16 mouse cellular contexts compared by ENCODE assay signal in genomic region chr1:112180446-112180845, GRCm38 (mm10).
"Had no signal": no experiment of that assay in that cellular context is flagged by ENCODE, and none has a peak within 500 bp of the region (broad histone marks: within the 10 kb centered on the region; RNA-seq: fewer than 3 reads in every experiment).

No protein-coding gene starts in this region.

- H3K36me3 ChIP-seq: neural tube, embryonic 12.5 days; neural tube, embryonic 13.5 days; neural tube, embryonic 15.5 days; stomach, embryonic 15.5 days had no signal

- DNase-seq: retina, postnatal 1 day; right cerebral cortex, adult 18-20 months; right cerebral cortex, postnatal 14 days; right cerebral cortex, postnatal 25 days; right cerebral cortex, postnatal 4 days; spleen, adult 18-20 months; thymus, adult 18-20 months; thymus, adult 2 months; thymus, postnatal 14 days; thymus, postnatal 25 days; thymus, postnatal 36 days had no signal

- H3K9me3 ChIP-seq: neural tube, embryonic 12.5 days; neural tube, embryonic 13.5 days; neural tube, embryonic 15.5 days; stomach, embryonic 15.5 days had no signal

- H3K4me1 ChIP-seq: neural tube, embryonic 12.5 days; neural tube, embryonic 13.5 days; neural tube, embryonic 15.5 days; stomach, embryonic 15.5 days had no signal

- H3K9ac ChIP-seq: neural tube, embryonic 12.5 days; neural tube, embryonic 13.5 days; neural tube, embryonic 15.5 days; stomach, embryonic 15.5 days had no signal

- H3K27me3 ChIP-seq: neural tube, embryonic 12.5 days; neural tube, embryonic 13.5 days; neural tube, embryonic 15.5 days; stomach, embryonic 15.5 days had no signal

- H3K4me2 ChIP-seq: neural tube, embryonic 12.5 days; neural tube, embryonic 13.5 days; neural tube, embryonic 15.5 days; stomach, embryonic 15.5 days had no signal

- H3K27ac ChIP-seq: neural tube, embryonic 12.5 days; neural tube, embryonic 13.5 days; neural tube, embryonic 15.5 days; stomach, embryonic 15.5 days; stomach, postnatal 0 days had no signal

- H3K4me3 ChIP-seq: neural tube, embryonic 12.5 days; neural tube, embryonic 13.5 days; neural tube, embryonic 15.5 days; stomach, embryonic 15.5 days had no signal
